Mouse (Mus musculus) intestine, embryonic 15.5 days (tissue): ENCODE measurements around the gene Hc. TPM values are rescaled to one million over a fixed set of nuclear protein-coding genes. Genes with fewer than 3 reads are reported as not detected.

Source experiments
- ATAC-seq: fragments of 200-750 bp; cut with Nextera tagmentation; 2 replicates; pipeline ENCODE4 v1.8.0; 2017; ENCODE audit warnings: moderate TSS enrichment, moderate library complexity
- H3K27ac ChIP-seq: fragments of 300-500 bp; sonication (generic); 2 replicates; pipeline ENCODE4 v1.5.1; 2015; ENCODE audit warnings: mild to moderate bottlenecking, inconsistent platforms
- H3K27me3 ChIP-seq: fragments of 300-500 bp; sonication (generic); replicated peaks from 2 replicates; pipeline ENCODE4 v1.6.1; 2015; ENCODE audit warnings: inconsistent platforms
- H3K36me3 ChIP-seq: fragments of 300-500 bp; sonication (generic); 2 replicates; pipeline ENCODE4 v1.6.1; 2015; ENCODE audit warnings: inconsistent platforms
- H3K4me1 ChIP-seq: fragments of 300-500 bp; sonication (generic); replicated peaks from 2 replicates; pipeline ENCODE4 v1.6.1; 2015; ENCODE audit warnings: inconsistent platforms
- H3K4me2 ChIP-seq: fragments of 300-500 bp; sonication (generic); replicated peaks from 2 replicates; pipeline ENCODE4 v1.6.1; 2015; ENCODE audit warnings: mild to moderate bottlenecking, inconsistent platforms
- H3K4me3 ChIP-seq: fragments of 300-500 bp; sonication (generic); replicated peaks from 2 replicates; pipeline ENCODE4 v1.5.1; 2015; ENCODE audit warnings: inconsistent platforms
- H3K9ac ChIP-seq: fragments of 300-500 bp; sonication (generic); 2 replicates; pipeline ENCODE4 v1.6.1; 2015; ENCODE audit warnings: inconsistent platforms
- H3K9me3 ChIP-seq: fragments of 300-500 bp; sonication (generic); 2 replicates; pipeline ENCODE4 v1.6.1; 2016; ENCODE audit warnings: inconsistent platforms
- WGBS: fragments of 180-500 bp; shearing (Covaris S2); methylation state at CpG from one replicate; pipeline ENCODE4 v1.1.7; 2015; 5-methylcytosine and 5-hydroxymethylcytosine counted together
- polyA plus RNA-seq: library from polyadenylated mRNA; unstranded; fragments of >200 nt; fragmentation: Nextera tagmentation; extraction: Ambion mirVana; gene quantifications from 2 replicates; pipeline ENCODE4 v1.2.1, GENCODE M21; 2015

Gene Hc
- polyA plus RNA-seq, 1 experiment from 2014 or later = 0.36 TPM

DNA sequence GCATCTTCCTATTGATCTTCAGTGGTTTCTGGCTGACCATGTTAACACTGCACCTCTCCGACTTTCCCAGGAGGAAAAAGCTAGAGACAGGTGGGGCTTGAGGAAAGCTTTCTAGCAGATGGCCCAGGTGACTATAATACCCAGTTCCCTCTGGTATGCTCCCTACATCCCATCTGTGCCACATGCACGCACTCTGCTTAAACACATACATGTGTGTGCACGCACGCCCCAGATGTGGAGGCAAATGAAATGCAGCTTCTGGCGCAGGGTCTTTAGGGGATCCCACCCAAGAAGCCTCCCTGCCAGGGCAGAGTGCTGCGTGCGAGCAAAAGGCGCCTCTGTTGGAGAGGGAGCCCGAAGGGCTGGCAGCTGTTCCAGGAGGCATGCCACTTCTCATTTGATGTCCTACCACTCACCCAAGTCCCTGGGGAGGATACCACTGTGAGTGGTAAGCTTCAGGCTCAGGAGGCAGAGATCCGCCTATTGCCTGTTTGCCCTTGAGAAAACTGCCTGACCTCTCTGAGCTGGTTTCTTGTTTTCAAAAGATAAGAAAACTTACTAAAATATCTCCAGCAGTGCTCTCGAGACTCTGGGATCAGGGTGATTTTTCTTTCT lies 120.1 kb downstream of the Hc start:
- no peak for ATAC-seq
- no peaks in the 10 kb centered on the region for H3K9me3 ChIP-seq

DNA sequence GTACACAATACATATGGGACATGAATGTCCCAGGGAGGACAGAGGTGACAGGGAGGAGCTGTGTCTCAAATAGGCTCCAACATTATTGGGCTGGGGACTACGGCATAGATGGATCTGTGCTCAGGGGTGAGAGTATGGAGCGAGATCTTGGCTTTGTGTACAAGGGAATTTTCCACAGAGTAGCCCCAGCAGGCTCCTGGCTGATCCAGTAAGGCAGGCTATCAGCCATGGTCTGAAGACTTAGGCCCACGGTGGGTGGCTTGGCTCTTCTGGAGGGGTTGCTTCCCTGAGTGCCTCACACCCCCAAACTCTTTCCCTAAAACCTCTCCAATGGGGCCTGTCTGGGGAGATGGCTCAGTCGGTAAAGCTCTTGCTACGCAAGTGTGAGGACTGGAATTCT lies 121.0 kb downstream of the Hc start:
- Histone ChIP-seq H3K36me3 (no peaks in the 10 kb centered on the region), H3K27me3 (no peaks in the 10 kb centered on the region), H3K4me1 (no peaks in the 10 kb centered on the region; the same call in 1 of the 2 replicates), H3K4me2 (no peak overlapping the region), H3K4me3 (no peak overlapping the region), H3K27ac (no peak overlapping the region), H3K9me3 (no peaks in the 10 kb centered on the region), H3K9ac (no peak overlapping the region)
- ATAC-seq = no peak
- 78% methylated on average over 5 of the region's 5 CpGs for WGBS

More for the DNA sequence above, 120.1 kb downstream of the Hc start:
- Histone ChIP-seq H3K27me3 (no peaks in the 10 kb centered on the region), H3K27ac (no peak overlapping the region), H3K4me2 (no peak overlapping the region), H3K4me3 (no peak overlapping the region), H3K36me3 (no peaks in the 10 kb centered on the region), H3K9ac (no peak overlapping the region), H3K4me1 (no peaks in the 10 kb centered on the region; the same call in 1 of the 2 replicates)
- WGBS = 70% methylated on average over 11 of the region's 11 CpGs

DNA sequence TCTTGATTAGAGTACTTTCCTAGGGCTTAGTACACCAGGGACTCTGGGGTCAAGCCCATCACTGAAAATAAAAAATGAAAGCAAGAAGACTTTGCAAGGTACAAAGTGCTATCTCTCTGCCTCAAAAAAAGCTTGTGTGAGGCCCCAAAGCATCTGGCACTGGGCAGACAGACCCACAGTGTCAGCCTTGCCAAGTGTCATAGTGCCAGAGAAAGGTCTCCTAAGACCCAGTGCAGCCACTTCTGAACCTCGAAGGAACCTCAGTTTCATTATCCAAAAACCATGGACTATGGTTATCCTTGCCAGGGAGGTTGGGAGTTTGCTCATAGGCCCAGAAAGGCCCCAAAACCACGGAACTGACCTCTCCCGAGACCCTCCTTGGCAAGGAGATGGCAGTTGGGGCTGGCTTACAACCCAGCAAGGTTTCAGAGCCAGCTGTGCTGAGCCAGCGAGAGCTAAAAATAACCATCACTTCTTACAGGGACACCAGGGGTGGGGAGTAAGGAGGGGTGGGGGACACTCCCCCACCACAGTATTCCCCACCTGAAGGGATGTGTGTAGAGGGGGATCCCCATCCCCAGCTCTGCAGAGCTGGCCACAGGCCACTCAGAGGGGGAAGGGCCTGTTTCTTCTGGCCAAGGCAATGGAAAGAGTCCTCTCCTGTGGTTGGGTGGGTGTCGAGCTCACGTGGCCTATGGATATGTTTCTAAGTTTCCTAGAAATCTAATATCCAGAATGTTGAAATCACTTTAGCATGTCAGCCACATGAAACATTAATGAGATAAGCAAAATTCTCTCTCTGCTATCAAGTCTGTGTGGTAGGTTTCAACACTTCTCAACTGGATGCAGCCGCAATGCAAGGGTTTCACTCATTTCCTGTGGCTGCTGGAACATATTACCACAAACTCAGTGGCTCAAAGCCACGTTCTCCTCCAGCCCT lies 122.7 kb downstream of the Hc start:
- H3K4me3 ChIP-seq = no peak overlapping the region
- H3K9ac ChIP-seq = no peak overlapping the region
- H3K27me3 ChIP-seq = no peaks in the 10 kb centered on the region
- no peak overlapping the region for H3K4me2 ChIP-seq
- H3K36me3 ChIP-seq = no peaks in the 10 kb centered on the region
- no peak for ATAC-seq
- no peak overlapping the region for H3K27ac ChIP-seq
- WGBS = 78% methylated on average over 8 of the region's 8 CpGs
- H3K4me1 ChIP-seq = no peaks in the 10 kb centered on the region
- H3K9me3 ChIP-seq = no peaks in the 10 kb centered on the region

DNA sequence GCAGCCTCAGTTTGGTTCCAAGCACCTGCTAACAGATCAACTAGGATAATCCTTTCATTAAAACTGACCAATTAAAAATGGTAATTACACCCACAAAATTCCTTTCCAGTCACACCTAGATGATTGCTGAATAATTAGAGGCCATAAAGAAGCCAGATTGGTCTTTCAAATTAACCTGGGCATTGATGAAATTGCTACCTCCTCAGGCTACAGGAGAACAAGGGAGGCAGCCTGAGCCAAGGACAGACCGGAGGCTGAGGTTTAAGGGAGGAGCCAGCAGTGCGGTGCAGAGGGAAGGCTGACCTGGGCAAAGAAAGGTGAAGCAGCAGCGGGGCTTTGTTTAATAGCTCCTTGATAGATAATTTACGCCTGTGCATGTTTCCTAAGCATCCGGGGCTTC lies 123.8 kb downstream of the Hc start:
- Histone ChIP-seq H3K4me1 (no peaks in the 10 kb centered on the region), H3K27me3 (no peaks in the 10 kb centered on the region), H3K9me3 (no peaks in the 10 kb centered on the region), H3K4me3 (no peak overlapping the region), H3K9ac (no peak overlapping the region), H3K36me3 (no peaks in the 10 kb centered on the region), H3K27ac (no peak overlapping the region), H3K4me2 (no peak overlapping the region)
- WGBS = 16% methylated on average over 5 of the region's 5 CpGs
- no peak for ATAC-seq

Other genes with a start within 250 kb of the Hc start
- 68.3 and 71.4 TPM in 2 replicates for gene Fbxw2, start 235.1 kb downstream of the Hc start, polyA plus RNA-seq
- gene Gm34653, start 228.4 kb downstream of the Hc start, polyA plus RNA-seq = not detected in 2 replicates
- 5.7 and 6.8 TPM in 2 replicates for gene Cutal, start 187.0 kb downstream of the Hc start, polyA plus RNA-seq
- 88.7 and 98.0 TPM in 2 replicates for gene Psmd5, start 186.5 kb downstream of the Hc start, polyA plus RNA-seq
- 8.0 TPM in 2 replicates for gene Phf19, start 147.4 kb downstream of the Hc start, polyA plus RNA-seq
- gene Traf1, start 99.7 kb downstream of the Hc start, polyA plus RNA-seq = 2.5 TPM in 2 replicates
- 0.64 and 0.70 TPM in 2 replicates for gene AI182371, start 40.1 kb upstream of the Hc start, polyA plus RNA-seq
- gene Cntrl, start 48.1 kb upstream of the Hc start, polyA plus RNA-seq = 20.0 and 21.3 TPM in 2 replicates
- 292 and 338 TPM in 2 replicates for gene Rab14, start 139.7 kb upstream of the Hc start, polyA plus RNA-seq
- 167 and 170 TPM in 2 replicates for gene Gsn, start 194.9 kb upstream of the Hc start, polyA plus RNA-seq